Mouse (Mus musculus) testis, postnatal 14 days (tissue): Measurements from ENCODE around the gene Gm3095.
"Not testable (repeated sequence)": the region's sequence is repeated elsewhere in the genome, so short reads cannot be mapped to it uniquely, and the experiment has no call there.

Experiments
- DNase-seq: peaks from one replicate; pipeline ENCODE4 v3.0.0; 2021; ENCODE audit warnings: low spot score

The Gm3095 gene

DNA sequence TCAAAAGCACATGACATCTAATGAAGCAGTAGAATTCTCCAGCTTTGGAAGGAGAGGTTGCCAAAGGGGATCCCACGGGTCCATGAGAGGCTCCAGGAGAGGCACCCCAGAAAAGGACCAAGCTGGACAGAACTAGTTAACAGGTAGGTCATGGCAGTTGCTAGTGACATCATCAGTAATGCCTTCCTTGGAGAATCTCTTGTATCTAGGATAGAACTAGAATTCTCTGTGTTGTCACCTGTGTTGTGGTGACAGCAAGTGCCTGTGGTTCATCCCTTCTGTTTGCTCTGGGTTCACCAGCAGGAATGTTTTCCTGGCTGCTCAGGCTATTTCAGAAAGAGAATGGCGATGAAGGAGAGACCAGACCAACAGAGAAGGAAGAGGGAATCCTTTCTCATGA, at the start of gene Gm3095:
Gm3095 (plus strand) TSS at position 301 of the 400 bp plus-strand sequence.
- DNase-seq: not testable (repeated sequence)

DNA sequence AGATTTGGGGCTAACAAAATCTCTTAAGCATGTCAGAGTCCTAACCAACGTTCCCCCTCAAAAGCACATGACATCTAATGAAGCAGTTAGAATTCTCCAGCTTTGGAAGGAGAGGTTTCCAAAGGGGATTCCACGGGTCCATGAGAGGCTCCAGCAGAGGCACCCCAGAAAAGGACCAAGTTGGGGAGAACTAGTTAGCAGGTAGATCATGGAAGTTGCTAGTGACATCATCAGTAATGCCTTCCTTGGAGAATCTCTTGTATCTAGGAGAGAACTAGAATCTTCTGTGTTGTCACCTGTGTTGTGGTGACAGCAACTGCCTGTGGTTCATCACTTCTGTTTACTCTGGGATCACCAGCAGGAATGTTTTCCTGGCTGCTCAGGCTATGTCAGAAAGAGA, 31.9 kb upstream of the Gm3095 start, which contains the start of gene Gm3029:
Gm3029 (plus strand) TSS at position 301 of the 400 bp plus-strand sequence.
- DNase-seq: not testable (repeated sequence)

DNA sequence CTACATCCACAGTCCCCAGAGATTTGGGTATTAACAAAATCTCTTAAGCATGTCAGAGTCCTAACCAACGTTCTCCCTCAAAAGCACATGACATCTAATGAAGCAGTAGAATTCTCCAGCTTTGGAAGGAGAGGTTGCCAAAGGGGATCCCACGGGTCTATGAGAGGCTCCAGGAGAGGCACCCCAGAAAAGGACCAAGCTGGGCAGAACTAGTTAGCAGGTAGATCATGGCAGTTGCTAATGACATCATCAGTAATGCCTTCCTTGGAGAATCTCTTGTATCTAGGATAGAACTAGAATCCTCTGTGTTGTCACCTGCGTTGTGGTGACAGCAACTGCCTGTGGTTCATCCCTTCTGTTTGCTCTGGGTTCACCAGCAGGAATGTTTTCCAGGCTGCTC, 34.7 kb downstream of the Gm3095 start, which contains the start of gene Gm3099:
Gm3099 (plus strand) TSS at position 301 of the 400 bp plus-strand sequence.
- not testable (repeated sequence) for DNase-seq
